14 mouse cellular contexts compared by ENCODE assay signal in the genomic region with DNA sequence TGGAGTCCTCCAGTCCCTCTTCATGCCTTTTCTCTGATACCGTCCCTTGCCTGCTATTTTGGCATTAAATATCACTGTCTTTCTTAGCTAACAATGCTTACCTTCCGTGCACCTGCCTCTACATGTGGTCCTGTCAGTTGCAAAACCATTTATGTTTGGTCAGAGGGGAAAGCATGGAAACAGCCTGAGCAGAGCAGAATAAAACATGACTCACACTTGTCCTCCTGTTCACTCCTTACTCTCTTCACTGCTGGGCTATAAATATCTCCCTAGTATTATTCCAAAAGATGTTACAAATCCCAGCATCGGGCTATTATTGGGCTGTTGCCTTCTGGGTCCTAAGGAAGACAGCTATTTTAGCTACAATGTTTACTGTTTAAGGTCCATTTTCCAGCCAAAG. TPM values are rescaled to one million over a fixed set of nuclear protein-coding genes. Genes with fewer than 3 reads are reported as not detected.
A peak's percentile ranks its signal among the peaks of the same experiment; 100 is the strongest.
DNase-seq lines count a peak whose midpoint lies in the region; ATAC-seq lines count a peak whose summit lies in the region.
"Had no signal": no experiment of that assay in that cellular context is flagged by ENCODE, and none has a peak within 500 bp of the region (broad histone marks: within the 10 kb centered on the region; RNA-seq: fewer than 3 reads in every experiment).

No protein-coding gene starts in this region.

- peak overlapping the region; percentile 1; the same call in 1 of the 2 replicates for H3K9ac ChIP-seq in heart, embryonic 14.5 days (ENCODE audit: low read length)
- H3K9ac ChIP-seq: embryonic facial prominence, embryonic 13.5 days; liver, embryonic 15.5 days had no signal

- ATAC-seq in cerebellum, adult (ENCODE audit: insufficient number of reproducible peaks, low FRiP score, low TSS enrichment) = peak; percentile 95
- 0 out of 2 replicates have a peak, but pooled peaks have one; percentile 36 for ATAC-seq in heart, embryonic 14.5 days (ENCODE audit: insufficient number of reproducible peaks, insufficient read depth, low FRiP score, low read depth)
- ATAC-seq: forebrain, embryonic 14.5 days had no signal

- H3K4me3 ChIP-seq in heart, embryonic 10.5 days = no peak overlapping the region
- no peak overlapping the region for H3K4me3 ChIP-seq in heart, embryonic 14.5 days (ENCODE audit: control insufficient read depth in 1 of 2, insufficient read depth in 1 of 2, low read depth in 1 of 2, low read length in 2 of 2)
- H3K4me3 ChIP-seq: embryonic facial prominence, embryonic 13.5 days; limb, embryonic 10.5 days; liver, embryonic 15.5 days had no signal

- no peaks in the 10 kb centered on the region for H3K27me3 ChIP-seq in heart, embryonic 10.5 days (ENCODE audit: insufficient read depth, poor library complexity, severe bottlenecking)
- H3K27me3 ChIP-seq in heart, embryonic 14.5 days (ENCODE audit: control insufficient read depth, insufficient read depth, low read length) = no peaks in the 10 kb centered on the region
- H3K27me3 ChIP-seq: embryonic facial prominence, embryonic 13.5 days; liver, embryonic 15.5 days had no signal

- no peaks in the 10 kb centered on the region for H3K9me3 ChIP-seq in heart, embryonic 10.5 days
- no peaks in the 10 kb centered on the region for H3K9me3 ChIP-seq in heart, embryonic 14.5 days (ENCODE audit: control insufficient read depth, low read length)
- H3K9me3 ChIP-seq: embryonic facial prominence, embryonic 13.5 days; limb, embryonic 10.5 days; liver, embryonic 15.5 days had no signal

- peak overlapping the region; percentile 35 for H3K4me2 ChIP-seq in heart, embryonic 14.5 days (ENCODE audit: low read length)
- H3K4me2 ChIP-seq: embryonic facial prominence, embryonic 13.5 days; liver, embryonic 15.5 days had no signal

- no peak overlapping the region; the same call in 1 of the 2 replicates for H3K27ac ChIP-seq in heart, embryonic 10.5 days
- H3K27ac ChIP-seq in heart, embryonic 14.5 days (replicated peaks in 1 of 2; ENCODE audit: control insufficient read depth in 1 of 2, insufficient read depth in 1 of 2, low read depth in 2 of 2, low read length in 2 of 2) = peak overlapping the region; percentile 78 to 87
- H3K27ac ChIP-seq: embryonic facial prominence, embryonic 13.5 days; limb, embryonic 10.5 days; liver, embryonic 15.5 days had no signal

- H3K36me3 ChIP-seq in heart, embryonic 10.5 days = peaks cover 52% of the 10 kb centered on the region
- H3K36me3 ChIP-seq in heart, embryonic 14.5 days (ENCODE audit: control insufficient read depth, insufficient read depth, low read length) = peaks cover 78% of the 10 kb centered on the region

- no peak for DNase-seq in cerebellum, adult 8-10 months
- peak; percentile 50 for DNase-seq in heart, adult 8-10 months (ENCODE audit: low spot score)
- no peak for DNase-seq in heart, embryonic 10.5 days (ENCODE audit: low spot score)
- DNase-seq in 3T3-L1 (ENCODE audit: low read depth, low spot score) = peak; percentile 34
- no peak for DNase-seq in MN1 (ENCODE audit: low spot score)
- no peak for DNase-seq in lung, postnatal 14 days
- DNase-seq: kidney, postnatal 25 days; right cerebral cortex, postnatal 14 days had no signal

- H3K4me1 ChIP-seq in heart, embryonic 10.5 days = peaks cover 42% of the 10 kb centered on the region
- H3K4me1 ChIP-seq in heart, embryonic 14.5 days (ENCODE audit: control insufficient read depth in 2 of 2, insufficient read depth in 2 of 2, low read length in 2 of 2) = peaks cover 13 to 61% of the 10 kb centered on the region in 2 experiments
- H3K4me1 ChIP-seq: embryonic facial prominence, embryonic 13.5 days; limb, embryonic 10.5 days had no signal

- WGBS in heart, embryonic 10.5 days = 58% methylated on average over 3 of the region's 3 CpGs
- WGBS in heart, embryonic 14.5 days = 29% methylated on average over 3 of the region's 3 CpGs

RNA-seq across cellular contexts. Expression of a gene that starts 44.9 kb away (rescaled TPM):
- total RNA-seq in heart, adult 8-10 months (2022) = 10 to 100 TPM; 49.8 to 53.3 (median 51.2) TPM
- 20.2 and 24.2 TPM in 2 replicates for polyA plus RNA-seq in heart, embryonic 10.5 days (2016; fragmentation: Nextera tagmentation; extraction: Ambion mirVana)
- polyA plus RNA-seq in heart, embryonic 14.5 days (2014; fragmentation: Nextera tagmentation; extraction: Ambion mirVana) = 23.5 and 26.8 TPM in 2 replicates

Comparison
In these comparisons a context has a peak if more than half of its experiments do, and no peak if none do; other contexts are left out.
1. DNase-seq: peak in heart, adult 8-10 months (single experiment) and 3T3-L1 (single experiment); none in cerebellum, adult 8-10 months (single experiment), heart, embryonic 10.5 days (single experiment), MN1 (single experiment) and lung, postnatal 14 days (single experiment).